Mouse (Mus musculus): ENCODE measurements around the gene Uchl5. TPM values are rescaled to one million over a fixed set of nuclear protein-coding genes. Genes with fewer than 3 reads are reported as not detected.

The Uchl5 gene
- polyA plus RNA-seq, 1 experiment from 2014 or later: 84.5 TPM

DNA sequence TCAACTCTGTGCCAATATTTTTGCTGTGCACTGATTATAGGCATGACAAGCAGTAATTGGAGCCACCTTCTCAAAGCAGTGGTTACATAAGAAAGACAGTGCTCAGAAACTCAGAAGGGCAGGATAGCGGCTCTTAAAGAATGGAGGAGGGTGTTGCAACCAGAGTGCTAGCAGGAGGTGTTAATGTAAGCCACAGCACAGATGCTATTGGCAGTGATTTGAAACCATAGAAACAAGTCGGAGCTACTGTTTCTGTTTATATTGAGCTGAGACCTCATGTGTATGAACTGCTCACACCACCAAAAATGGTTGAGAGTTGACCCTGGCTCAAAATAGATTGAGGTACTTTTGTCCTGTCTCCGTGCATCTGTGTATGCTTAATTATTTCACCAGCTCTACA is 53.6 kb downstream of the Uchl5 start:
- H3K9ac ChIP-seq (ENCODE audit: low read length): no peak overlapping the region
- no peaks in the 10 kb centered on the region for H3K36me3 ChIP-seq (ENCODE audit: control insufficient read depth, insufficient read depth, low read length)
- 74% methylated on average over 3 of the region's 3 CpGs for WGBS
- H3K4me1 ChIP-seq (ENCODE audit: control insufficient read depth, insufficient read depth, low read length): no peaks in the 10 kb centered on the region
- H3K27me3 ChIP-seq (ENCODE audit: control insufficient read depth, insufficient read depth, low read length): no peaks in the 10 kb centered on the region
- DNase-seq (ENCODE audit: low spot score, missing footprints) (no peak), ATAC-seq (ENCODE audit: low FRiP score) (no peak)
- H3K4me2 ChIP-seq: no peak overlapping the region
- no peaks in the 10 kb centered on the region for H3K9me3 ChIP-seq (ENCODE audit: control insufficient read depth, low read length)
- H3K27ac ChIP-seq (ENCODE audit: low read depth, low read length): no peak overlapping the region
- no peak overlapping the region for H3K4me3 ChIP-seq (ENCODE audit: low read depth, low read length)

DNA sequence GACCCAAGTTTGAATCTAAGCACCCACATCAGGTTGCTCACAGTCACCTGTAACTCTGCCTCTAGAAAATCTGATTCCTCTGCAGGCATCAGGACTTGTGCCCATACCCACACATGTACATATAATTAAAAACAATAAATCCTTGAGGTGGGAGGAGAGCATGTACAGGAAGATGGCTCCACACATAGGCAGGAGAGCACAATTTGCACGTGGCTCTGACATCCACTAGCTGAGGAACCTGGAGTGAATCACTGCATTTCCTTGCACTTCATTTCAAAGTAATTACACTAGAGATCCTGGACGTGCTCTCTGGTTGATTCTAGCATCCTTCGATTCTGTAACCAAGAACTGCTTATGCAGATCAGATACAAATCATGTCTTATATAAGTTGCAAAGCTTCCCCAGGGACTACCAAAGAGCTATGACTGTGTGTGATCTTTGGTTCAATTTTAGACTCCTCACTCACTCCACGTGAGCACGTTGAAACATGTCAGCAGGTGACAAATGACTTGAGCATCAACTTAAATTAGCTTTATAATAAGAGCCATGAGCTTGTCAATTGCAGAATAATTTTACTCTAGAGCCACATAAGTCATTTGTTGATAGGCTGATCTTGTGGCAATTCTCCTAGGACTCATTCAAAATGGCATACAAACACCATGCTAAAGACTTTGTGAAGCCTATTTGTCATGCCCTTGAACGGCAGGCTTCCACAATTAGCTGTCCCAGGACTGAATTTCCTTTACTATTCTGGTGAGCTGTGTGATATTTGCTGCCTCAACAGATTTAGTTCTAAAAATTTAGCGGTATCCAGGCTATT is 59.5 kb downstream of the Uchl5 start:
- ATAC-seq (ENCODE audit: low FRiP score) (no peak), DNase-seq (ENCODE audit: low spot score, missing footprints) (no peak)
- Histone ChIP-seq H3K4me1 (ENCODE audit: control insufficient read depth, insufficient read depth, low read length) (no peaks in the 10 kb centered on the region), H3K4me3 (ENCODE audit: low read depth, low read length) (no peak overlapping the region), H3K27ac (ENCODE audit: low read depth, low read length) (no peak overlapping the region), H3K27me3 (ENCODE audit: control insufficient read depth, insufficient read depth, low read length) (no peaks in the 10 kb centered on the region), H3K36me3 (ENCODE audit: control insufficient read depth, insufficient read depth, low read length) (no peaks in the 10 kb centered on the region), H3K4me2 (no peak overlapping the region), H3K9me3 (ENCODE audit: control insufficient read depth, low read length) (no peaks in the 10 kb centered on the region), H3K9ac (ENCODE audit: low read length) (no peak overlapping the region)
- 61% methylated on average over 7 of the region's 7 CpGs for WGBS

DNA sequence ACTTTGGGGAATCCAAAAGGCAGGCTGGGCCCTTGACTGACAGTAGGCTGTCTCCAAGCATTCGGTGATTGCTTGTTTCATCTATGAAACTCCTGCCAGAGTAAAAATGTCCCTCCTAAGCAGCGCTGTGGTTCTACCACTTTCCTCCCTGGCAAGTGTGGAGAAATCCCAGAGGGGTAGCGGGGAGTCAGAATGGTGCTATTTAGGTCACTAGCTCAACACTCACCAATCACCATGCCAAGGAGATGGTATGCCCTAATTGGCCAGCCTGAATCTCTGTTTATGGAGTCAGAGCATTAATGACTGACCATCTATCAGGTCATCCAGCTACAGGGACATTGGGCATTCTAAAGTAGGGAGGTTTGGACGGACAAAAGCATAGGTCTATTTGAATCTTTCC is 60.6 kb downstream of the Uchl5 start:
- ATAC-seq (ENCODE audit: low FRiP score): no peak

DNA sequence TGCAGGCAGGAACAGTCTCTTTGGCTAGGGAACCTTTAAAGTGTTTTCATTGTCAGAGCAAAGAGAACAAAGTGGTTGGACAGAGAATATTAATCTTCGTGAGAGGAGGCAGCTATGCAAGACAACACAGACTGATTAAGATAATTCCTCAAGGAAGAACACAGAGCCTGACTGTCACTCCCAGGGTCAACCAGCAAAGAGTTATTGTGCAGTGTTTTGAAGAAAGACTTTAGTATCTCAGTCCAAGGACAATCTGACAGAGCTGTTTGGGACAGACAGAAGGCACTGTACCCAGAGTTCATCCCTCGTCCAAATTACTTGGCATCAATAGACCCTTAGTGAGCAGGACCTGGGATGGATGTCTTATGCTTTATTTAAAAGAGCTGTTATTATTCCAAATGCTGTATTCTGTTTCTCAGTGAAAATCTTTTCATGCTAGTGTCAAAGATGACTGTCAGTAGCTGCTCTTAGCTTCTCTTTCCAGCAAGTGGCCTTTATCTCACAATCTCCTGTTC is 61.9 kb downstream of the Uchl5 start:
- no peaks in the 10 kb centered on the region for H3K27me3 ChIP-seq (ENCODE audit: control insufficient read depth, insufficient read depth, low read length)
- no peak overlapping the region for H3K4me2 ChIP-seq
- WGBS: 76% methylated on average over 2 of the region's 2 CpGs
- H3K27ac ChIP-seq (ENCODE audit: low read depth, low read length): no peak overlapping the region
- DNase-seq (ENCODE audit: low spot score, missing footprints) (no peak), ATAC-seq (ENCODE audit: low FRiP score) (no peak)
- H3K4me3 ChIP-seq (ENCODE audit: low read depth, low read length): no peak overlapping the region
- H3K9ac ChIP-seq (ENCODE audit: low read length): no peak overlapping the region
- H3K9me3 ChIP-seq (ENCODE audit: control insufficient read depth, low read length): no peaks in the 10 kb centered on the region
- H3K4me1 ChIP-seq (ENCODE audit: control insufficient read depth, insufficient read depth, low read length): no peaks in the 10 kb centered on the region
- H3K36me3 ChIP-seq (ENCODE audit: control insufficient read depth, insufficient read depth, low read length): no peaks in the 10 kb centered on the region

More for the DNA sequence above, 60.6 kb downstream of the Uchl5 start:
- Histone ChIP-seq H3K4me1 (ENCODE audit: control insufficient read depth, insufficient read depth, low read length) (no peaks in the 10 kb centered on the region), H3K27ac (ENCODE audit: low read depth, low read length) (no peak overlapping the region), H3K4me3 (ENCODE audit: low read depth, low read length) (no peak overlapping the region), H3K36me3 (ENCODE audit: control insufficient read depth, insufficient read depth, low read length) (no peaks in the 10 kb centered on the region), H3K4me2 (no peak overlapping the region), H3K27me3 (ENCODE audit: control insufficient read depth, insufficient read depth, low read length) (no peaks in the 10 kb centered on the region), H3K9ac (ENCODE audit: low read length) (no peak overlapping the region), H3K9me3 (ENCODE audit: control insufficient read depth, low read length) (no peaks in the 10 kb centered on the region)
- DNase-seq (ENCODE audit: low spot score, missing footprints): no peak
- 92% methylated on average over 4 of the region's 4 CpGs for WGBS

DNA sequence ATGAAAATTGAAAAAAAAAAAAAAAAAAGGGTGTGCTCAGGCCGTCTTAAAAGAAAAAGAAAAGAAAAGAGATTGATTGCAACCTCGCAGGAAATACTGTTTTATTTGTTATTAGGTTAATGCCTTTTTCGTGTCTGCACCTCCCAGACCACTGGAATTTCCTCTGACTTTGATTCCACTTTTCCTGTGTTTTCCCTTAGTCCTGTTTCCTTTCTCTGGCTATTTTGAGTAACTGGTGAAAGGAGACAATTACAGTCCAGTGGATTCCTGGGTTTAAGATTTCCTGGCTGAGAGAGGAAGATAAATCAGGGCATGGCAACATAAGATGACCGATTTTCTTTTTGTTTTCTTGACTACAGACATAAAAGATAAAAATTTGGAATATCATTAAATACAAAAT is 75.3 kb downstream of the Uchl5 start:
- ATAC-seq (ENCODE audit: low FRiP score) (no peak), DNase-seq (ENCODE audit: low spot score, missing footprints) (peak; percentile 41)
- no peak overlapping the region for H3K4me2 ChIP-seq
- H3K4me1 ChIP-seq (ENCODE audit: control insufficient read depth, insufficient read depth, low read length): no peaks in the 10 kb centered on the region
- no peak overlapping the region for H3K9ac ChIP-seq (ENCODE audit: low read length)
- no peak overlapping the region for H3K4me3 ChIP-seq (ENCODE audit: low read depth, low read length)
- H3K27ac ChIP-seq (ENCODE audit: low read depth, low read length): no peak overlapping the region
- H3K9me3 ChIP-seq (ENCODE audit: control insufficient read depth, low read length): no peaks in the 10 kb centered on the region
- WGBS: 74% methylated on average over 4 of the region's 4 CpGs
- H3K36me3 ChIP-seq (ENCODE audit: control insufficient read depth, insufficient read depth, low read length): no peaks in the 10 kb centered on the region
- no peaks in the 10 kb centered on the region for H3K27me3 ChIP-seq (ENCODE audit: control insufficient read depth, insufficient read depth, low read length)

DNA sequence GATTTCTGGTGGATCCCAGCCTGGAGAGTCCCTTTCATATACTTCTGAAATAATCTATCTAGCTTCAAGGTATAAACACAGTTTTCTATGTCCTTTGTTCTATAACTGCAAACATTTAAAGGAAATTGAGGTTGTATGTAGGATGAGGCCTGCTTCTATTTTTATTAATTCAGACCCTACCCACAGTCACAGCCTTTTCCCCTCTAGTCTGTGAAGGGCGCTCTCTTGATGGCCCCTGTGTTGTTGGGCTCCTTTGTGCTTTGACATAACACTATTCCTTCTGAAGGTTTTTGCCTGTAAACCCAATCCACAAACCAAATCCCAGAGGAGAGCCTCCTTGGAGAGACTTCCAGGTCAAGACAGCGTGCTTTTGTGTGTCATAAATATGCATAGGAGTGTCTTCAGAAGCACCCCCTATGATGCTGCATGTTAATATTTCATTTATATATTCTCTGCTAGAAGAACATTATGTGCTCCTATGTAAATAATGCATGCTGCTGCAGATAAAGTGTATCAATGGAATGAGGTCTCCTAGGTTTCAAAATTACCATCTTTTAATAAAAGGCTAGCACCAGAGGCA is 75.8 kb downstream of the Uchl5 start:
- H3K27ac ChIP-seq (ENCODE audit: low read depth, low read length): no peak overlapping the region
- H3K4me1 ChIP-seq (ENCODE audit: control insufficient read depth, insufficient read depth, low read length): no peaks in the 10 kb centered on the region
- DNase-seq (ENCODE audit: low spot score, missing footprints) (peak; percentile 61), ATAC-seq (ENCODE audit: low FRiP score) (peak; percentile 52; the same call in 1 of the 2 replicates)
- no peak overlapping the region for H3K4me3 ChIP-seq (ENCODE audit: low read depth, low read length)
- no peaks in the 10 kb centered on the region for H3K9me3 ChIP-seq (ENCODE audit: control insufficient read depth, low read length)
- H3K4me2 ChIP-seq: no peak overlapping the region
- H3K27me3 ChIP-seq (ENCODE audit: control insufficient read depth, insufficient read depth, low read length): no peaks in the 10 kb centered on the region
- no peaks in the 10 kb centered on the region for H3K36me3 ChIP-seq (ENCODE audit: control insufficient read depth, insufficient read depth, low read length)
- no peak overlapping the region for H3K9ac ChIP-seq (ENCODE audit: low read length)
- 70% methylated on average over 2 of the region's 2 CpGs for WGBS

DNA sequence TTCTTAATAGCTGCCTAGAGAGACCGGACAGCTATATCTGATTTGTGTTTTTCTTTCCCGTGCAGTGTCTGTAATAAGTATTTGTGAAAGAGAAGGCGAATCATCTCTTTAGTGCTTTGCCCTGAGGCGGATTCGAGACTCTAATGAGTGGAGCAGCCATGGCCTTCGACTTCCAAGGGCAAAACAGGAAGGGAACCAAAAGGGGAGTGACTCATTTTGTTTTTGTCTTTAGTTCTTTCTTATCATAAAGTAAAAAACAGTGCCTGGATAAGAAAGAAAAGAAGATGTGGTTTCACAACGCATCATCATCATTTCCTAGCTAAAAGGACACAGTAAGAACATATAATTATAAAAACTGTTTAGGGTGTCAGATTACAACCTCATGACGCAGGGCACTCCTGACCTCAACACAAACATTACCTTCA is 76.6 kb downstream of the Uchl5 start:
- DNase-seq (ENCODE audit: low spot score, missing footprints) (peak; percentile 51), ATAC-seq (ENCODE audit: low FRiP score) (no peak)
- Histone ChIP-seq H3K4me3 (ENCODE audit: low read depth, low read length) (no peak overlapping the region), H3K9ac (ENCODE audit: low read length) (no peak overlapping the region), H3K4me1 (ENCODE audit: control insufficient read depth, insufficient read depth, low read length) (no peaks in the 10 kb centered on the region), H3K9me3 (ENCODE audit: control insufficient read depth, low read length) (no peaks in the 10 kb centered on the region), H3K27me3 (ENCODE audit: control insufficient read depth, insufficient read depth, low read length) (no peaks in the 10 kb centered on the region), H3K36me3 (ENCODE audit: control insufficient read depth, insufficient read depth, low read length) (no peaks in the 10 kb centered on the region), H3K27ac (ENCODE audit: low read depth, low read length) (no peak overlapping the region), H3K4me2 (no peak overlapping the region)
- 86% methylated on average over 8 of the region's 8 CpGs for WGBS

DNA sequence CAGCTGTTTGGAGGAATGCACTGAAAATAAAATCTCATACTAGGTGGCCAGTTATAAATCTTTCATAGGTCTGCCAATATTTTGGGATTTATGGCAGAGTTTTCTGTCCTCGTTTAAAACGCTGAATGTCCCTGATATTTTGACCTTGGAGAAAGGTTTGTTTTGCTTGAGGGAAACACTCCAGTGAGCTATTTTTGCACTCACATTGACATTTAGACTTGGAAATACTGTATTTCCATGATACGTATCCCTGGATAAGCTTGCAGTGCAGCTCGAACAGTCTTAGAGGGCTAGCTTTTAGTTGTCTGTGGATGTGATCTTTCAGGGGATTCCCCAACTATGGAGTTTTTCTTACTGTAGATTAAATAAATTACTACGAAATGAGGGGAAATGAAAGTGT is 78.6 kb downstream of the Uchl5 start:
- H3K4me1 ChIP-seq (ENCODE audit: control insufficient read depth, insufficient read depth, low read length): no peaks in the 10 kb centered on the region
- 92% methylated on average over 5 of the region's 5 CpGs for WGBS
- no peaks in the 10 kb centered on the region for H3K36me3 ChIP-seq (ENCODE audit: control insufficient read depth, insufficient read depth, low read length)
- no peak overlapping the region for H3K4me3 ChIP-seq (ENCODE audit: low read depth, low read length)
- no peak overlapping the region for H3K4me2 ChIP-seq
- ATAC-seq (ENCODE audit: low FRiP score): no peak
- no peak overlapping the region for H3K27ac ChIP-seq (ENCODE audit: low read depth, low read length)
- peak; percentile 39 for DNase-seq (ENCODE audit: low spot score, missing footprints)
- H3K9ac ChIP-seq (ENCODE audit: low read length): no peak overlapping the region
- no peaks in the 10 kb centered on the region for H3K27me3 ChIP-seq (ENCODE audit: control insufficient read depth, insufficient read depth, low read length)
- no peaks in the 10 kb centered on the region for H3K9me3 ChIP-seq (ENCODE audit: control insufficient read depth, low read length)
